Mouse (Mus musculus): Measurements from ENCODE around the gene Gm21954.

DNA sequence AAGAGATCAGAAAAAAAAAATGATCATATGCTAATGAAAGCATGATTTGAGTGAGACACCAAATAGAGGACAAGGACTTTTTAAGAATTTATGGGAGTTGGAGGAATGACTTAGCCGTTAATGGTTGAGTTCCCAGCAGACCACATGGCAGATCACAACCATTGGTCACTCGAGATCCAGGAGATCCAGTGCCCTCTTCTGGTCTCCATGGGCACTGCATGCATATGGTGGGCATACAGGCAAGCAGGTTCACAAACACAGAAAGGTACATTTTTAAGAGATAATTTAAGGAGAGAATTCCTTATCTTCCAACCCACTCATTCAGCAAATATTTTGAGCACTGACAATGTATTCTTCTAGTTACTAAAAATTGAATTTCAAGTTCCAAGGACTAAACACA, 22.9 kb downstream of the Gm21954 start:
- no peak for TF ChIP-seq POLR2A (IDR thresholded peaks at IDR 0.05; ENCODE audit: insufficient read length, low read depth)
- TF ChIP-seq MAX (IDR thresholded peaks at IDR 0.05; ENCODE audit: low read depth) = no peak
- no peak for TF ChIP-seq POLR2AphosphoS2 (IDR thresholded peaks at IDR 0.05; ENCODE audit: insufficient read length, low read depth)
- no peak for TF ChIP-seq MYOG (IDR thresholded peaks at IDR 0.05; ENCODE audit: control insufficient read depth in 1 of 3, insufficient read depth in 1 of 3, insufficient read length in 2 of 3, low read depth in 2 of 3)
- TF ChIP-seq TCF12 (IDR thresholded peaks at IDR 0.05; ENCODE audit: insufficient read depth, poor library complexity, severe bottlenecking) = no peak
- TF ChIP-seq USF1 (IDR thresholded peaks at IDR 0.05; ENCODE audit: low read depth) = no peak
